Mouse (Mus musculus) myocyte (in vitro differentiated cells): ENCODE data around the gene Krtap11-1.

Experiments used
- CEBPB ChIP-seq: IDR thresholded peaks from 2 replicates; pipeline ENCODE4 v1.6.1; 2011; ENCODE audit warnings: mild to moderate bottlenecking, moderate library complexity; ENCODE audit not compliant: poor library complexity, insufficient read depth, severe bottlenecking
- POLR2A ChIP-seq: IDR thresholded peaks from one replicate; pipeline ENCODE4 v1.6.1; 2011; ENCODE audit warnings: low read depth, mild to moderate bottlenecking, control low read depth, moderate library complexity; ENCODE audit not compliant: insufficient read length
- TCF3 ChIP-seq: IDR thresholded peaks from one replicate; pipeline ENCODE4 v1.6.1; 2011; ENCODE audit warnings: low read depth, control low read depth; ENCODE audit not compliant: insufficient read length
- USF1 ChIP-seq: IDR thresholded peaks from one replicate; pipeline ENCODE4 v1.6.1; 2011; ENCODE audit warnings: low read depth, mild to moderate bottlenecking, control low read depth, moderate library complexity

GRCm38 (mm10) chr16:89520555-89520954, 50.4 kb downstream of the Krtap11-1 start:
- TF ChIP-seq TCF3 = no peak
- TF ChIP-seq POLR2A = no peak
- no peak for TF ChIP-seq USF1
- no peak for TF ChIP-seq CEBPB
